Mouse (Mus musculus): Measurements from ENCODE around the gene Aars. TPM values are rescaled to one million over a fixed set of nuclear protein-coding genes. Genes with fewer than 3 reads are reported as not detected.

Aars gene
- polyA plus RNA-seq, 2 experiments: 46.9 to 50.5 TPM

GRCm38 (mm10) chr8:111042546-111042945, 9.6 kb downstream of the Aars start:
- no peaks in the 10 kb centered on the region for H3K27me3 ChIP-seq (ENCODE audit: control insufficient read depth, insufficient read depth, low read length)
- H3K4me2 ChIP-seq (replicated peaks; ENCODE audit: low read depth, low read length, severe bottlenecking): no peak overlapping the region
- no peak for ATAC-seq (ENCODE audit: low FRiP score, low read depth)
- no peaks in the 10 kb centered on the region for H3K9me3 ChIP-seq (ENCODE audit: control insufficient read depth, low read length)
- WGBS: 96% methylated on average over 19 of the region's 19 CpGs
- no peak for TF ChIP-seq POLR2A (IDR thresholded peaks at IDR 0.05; ENCODE audit: borderline replicate concordance, extremely low read depth, insufficient read depth, insufficient read length)
- H3K4me3 ChIP-seq (replicated peaks; ENCODE audit: low read length): no peak overlapping the region
- H3K36me3 ChIP-seq (ENCODE audit: control insufficient read depth, insufficient read depth, low read length): peaks cover 93% of the 10 kb centered on the region
- no peak for DNase-seq (ENCODE audit: low spot score)
- H3K27ac ChIP-seq (replicated peaks; ENCODE audit: low read depth, low read length): no peak overlapping the region
- H3K4me1 ChIP-seq (ENCODE audit: control insufficient read depth, insufficient read depth, low read length): no peaks in the 10 kb centered on the region
- no peak overlapping the region for H3K9ac ChIP-seq (ENCODE audit: low read depth, low read length, severe bottlenecking)

GRCm38 (mm10) chr8:111044003-111044734, 11.2 kb downstream of the Aars start:
- H3K4me1 ChIP-seq (ENCODE audit: control insufficient read depth, insufficient read depth, low read length): no peaks in the 10 kb centered on the region
- H3K4me2 ChIP-seq (replicated peaks; ENCODE audit: low read depth, low read length, severe bottlenecking): no peak overlapping the region
- TF ChIP-seq POLR2A (IDR thresholded peaks at IDR 0.05; ENCODE audit: borderline replicate concordance, extremely low read depth, insufficient read depth, insufficient read length): no peak
- no peaks in the 10 kb centered on the region for H3K9me3 ChIP-seq (ENCODE audit: control insufficient read depth, low read length)
- DNase-seq (ENCODE audit: low spot score) (no peak), ATAC-seq (ENCODE audit: low FRiP score, low read depth) (no peak)
- 43% methylated on average over 2 of the region's 2 CpGs for WGBS
- H3K4me3 ChIP-seq (replicated peaks; ENCODE audit: low read length): no peak overlapping the region
- no peak overlapping the region for H3K9ac ChIP-seq (ENCODE audit: low read depth, low read length, severe bottlenecking)
- H3K36me3 ChIP-seq (ENCODE audit: control insufficient read depth, insufficient read depth, low read length): peaks cover 95% of the 10 kb centered on the region
- H3K27ac ChIP-seq (replicated peaks; ENCODE audit: low read depth, low read length): no peak overlapping the region
- no peaks in the 10 kb centered on the region for H3K27me3 ChIP-seq (ENCODE audit: control insufficient read depth, insufficient read depth, low read length)

GRCm38 (mm10) chr8:111048694-111049093, 15.8 kb downstream of the Aars start:
- peaks cover 99% of the 10 kb centered on the region for H3K36me3 ChIP-seq (ENCODE audit: control insufficient read depth, insufficient read depth, low read length)
- WGBS: 91% methylated on average over 2 of the region's 2 CpGs
- no peaks in the 10 kb centered on the region for H3K4me1 ChIP-seq (ENCODE audit: control insufficient read depth, insufficient read depth, low read length)
- no peak overlapping the region for H3K4me3 ChIP-seq (replicated peaks; ENCODE audit: low read length)
- no peaks in the 10 kb centered on the region for H3K9me3 ChIP-seq (ENCODE audit: control insufficient read depth, low read length)
- no peak overlapping the region for H3K4me2 ChIP-seq (replicated peaks; ENCODE audit: low read depth, low read length, severe bottlenecking)
- no peak for TF ChIP-seq POLR2A (IDR thresholded peaks at IDR 0.05; ENCODE audit: borderline replicate concordance, extremely low read depth, insufficient read depth, insufficient read length)
- ATAC-seq (ENCODE audit: low FRiP score, low read depth) (no peak), DNase-seq (ENCODE audit: low spot score) (no peak)
- no peak overlapping the region for H3K27ac ChIP-seq (replicated peaks; ENCODE audit: low read depth, low read length)
- no peak overlapping the region for H3K9ac ChIP-seq (ENCODE audit: low read depth, low read length, severe bottlenecking)
- no peaks in the 10 kb centered on the region for H3K27me3 ChIP-seq (ENCODE audit: control insufficient read depth, insufficient read depth, low read length)

- WGBS: 96% methylated on average over 7 of the region's 7 CpGs
- DNase-seq (ENCODE audit: low spot score) (no peak), ATAC-seq (ENCODE audit: low FRiP score, low read depth) (no peak)
- H3K4me2 ChIP-seq (replicated peaks; ENCODE audit: low read depth, low read length, severe bottlenecking): no peak overlapping the region
- no peak overlapping the region for H3K4me3 ChIP-seq (replicated peaks; ENCODE audit: low read length)
- H3K27ac ChIP-seq (replicated peaks; ENCODE audit: low read depth, low read length): no peak overlapping the region
- no peaks in the 10 kb centered on the region for H3K9me3 ChIP-seq (ENCODE audit: control insufficient read depth, low read length)
- peaks cover 99% of the 10 kb centered on the region for H3K36me3 ChIP-seq (ENCODE audit: control insufficient read depth, insufficient read depth, low read length)
- H3K4me1 ChIP-seq (ENCODE audit: control insufficient read depth, insufficient read depth, low read length): no peaks in the 10 kb centered on the region
- no peak for TF ChIP-seq POLR2A (IDR thresholded peaks at IDR 0.05; ENCODE audit: borderline replicate concordance, extremely low read depth, insufficient read depth, insufficient read length)
- H3K9ac ChIP-seq (ENCODE audit: low read depth, low read length, severe bottlenecking): no peak overlapping the region
- H3K27me3 ChIP-seq (ENCODE audit: control insufficient read depth, insufficient read depth, low read length): no peaks in the 10 kb centered on the region
These were observed 16.2 kb downstream of the Aars start for GRCm38 (mm10) chr8:111049106-111049505.

- H3K9ac ChIP-seq (ENCODE audit: low read depth, low read length, severe bottlenecking): no peak overlapping the region
- DNase-seq (ENCODE audit: low spot score): no peak
- TF ChIP-seq POLR2A (IDR thresholded peaks at IDR 0.05; ENCODE audit: borderline replicate concordance, extremely low read depth, insufficient read depth, insufficient read length): no peak
- no peak overlapping the region for H3K4me2 ChIP-seq (replicated peaks; ENCODE audit: low read depth, low read length, severe bottlenecking)
- H3K9me3 ChIP-seq (ENCODE audit: control insufficient read depth, low read length): no peaks in the 10 kb centered on the region
- 93% methylated on average over 12 of the region's 12 CpGs for WGBS
- peaks cover 9% of the 10 kb centered on the region for H3K4me1 ChIP-seq (ENCODE audit: control insufficient read depth, insufficient read depth, low read length)
- H3K27ac ChIP-seq (replicated peaks; ENCODE audit: low read depth, low read length): no peak overlapping the region
- no peaks in the 10 kb centered on the region for H3K27me3 ChIP-seq (ENCODE audit: control insufficient read depth, insufficient read depth, low read length)
- no peak for ATAC-seq (ENCODE audit: low FRiP score, low read depth)
- H3K4me3 ChIP-seq (replicated peaks; ENCODE audit: low read length): no peak overlapping the region
- peaks cover 75% of the 10 kb centered on the region for H3K36me3 ChIP-seq (ENCODE audit: control insufficient read depth, insufficient read depth, low read length)
These were observed 21.0 kb downstream of the Aars start for GRCm38 (mm10) chr8:111053827-111054518.
